Mouse (Mus musculus) ES-E14 (cell line): Measurements from ENCODE around the gene Dbh.

ENCODE experiments used
- CHD2 ChIP-seq: IDR thresholded peaks from 2 replicates; pipeline ENCODE4 v1.6.1; 2014; ENCODE audit warnings: mild to moderate bottlenecking, low read depth, low read length, inconsistent platforms
- MAFK ChIP-seq: IDR thresholded peaks from 2 replicates; pipeline ENCODE4 v1.6.1; 2014; ENCODE audit warnings: mild to moderate bottlenecking, low read depth, low read length, inconsistent platforms; ENCODE audit not compliant: insufficient read depth
- ZC3H11A ChIP-seq: IDR thresholded peaks from 2 replicates; pipeline ENCODE4 v1.6.1; 2012; ENCODE audit warnings: low read depth, mild to moderate bottlenecking, inconsistent platforms, low read length, borderline replicate concordance
- ZNF384 ChIP-seq: IDR thresholded peaks from 2 replicates; pipeline ENCODE4 v1.6.1; 2012; ENCODE audit warnings: low read depth, low read length, inconsistent platforms

- no peak for TF ChIP-seq CHD2
- TF ChIP-seq ZNF384, result no peak
- no peak for TF ChIP-seq MAFK
- no peak for TF ChIP-seq ZC3H11A
These were observed 35.6 kb downstream of the Dbh start for GRCm38 (mm10) chr2:27200586-27200985.
